Mouse (Mus musculus) thymus, postnatal 14 days (tissue): ENCODE measurements around the gene Fhit.
"Not testable (repeated sequence)": the region's sequence is repeated elsewhere in the genome, so short reads cannot be mapped to it uniquely, and the experiment has no call there.

Experiments used
- DNase-seq: peaks from one replicate; pipeline ENCODE4 v3.0.0; 2021

Fhit gene

DNA sequence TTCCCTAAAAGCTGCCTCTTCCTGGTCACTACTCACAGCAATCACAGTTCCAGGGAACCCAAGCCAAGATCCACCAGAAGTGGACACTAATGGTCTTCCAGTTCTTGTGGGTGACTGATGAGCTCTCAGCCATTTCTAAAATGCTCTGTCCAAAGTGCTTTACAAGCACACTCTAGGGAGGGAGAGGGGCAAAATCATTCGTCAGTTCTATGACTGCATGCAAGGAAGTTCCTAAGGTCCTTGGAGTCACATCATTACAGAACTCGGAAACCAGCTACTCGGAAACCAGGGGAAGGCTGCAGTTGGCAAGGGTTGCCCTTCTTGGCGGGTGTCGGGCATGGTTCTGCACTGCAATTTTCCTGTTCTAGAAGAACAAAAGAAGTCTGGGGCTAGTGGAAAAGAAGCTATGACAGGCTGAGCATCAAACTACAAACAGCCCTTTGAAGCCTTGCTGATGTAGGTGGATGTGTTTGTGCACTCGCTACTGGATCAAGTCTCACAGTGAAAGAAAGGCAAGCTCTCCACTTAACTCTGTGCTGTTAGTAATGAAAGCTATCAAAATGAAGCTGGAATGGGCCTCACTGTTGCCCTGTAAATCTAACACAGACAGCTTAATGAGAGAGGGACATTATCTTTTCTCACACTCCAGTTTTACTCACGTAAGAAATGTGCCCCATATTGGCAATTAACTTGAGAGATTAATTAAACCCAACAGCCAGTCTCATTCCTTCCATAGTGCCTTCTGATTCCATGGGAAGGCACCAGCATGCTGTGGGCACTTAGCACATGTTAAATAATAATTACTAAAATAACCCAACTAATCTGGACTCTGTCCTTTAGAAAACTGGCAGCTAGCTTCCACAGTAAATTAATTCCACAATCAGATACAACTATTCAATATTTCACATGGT is 243.7 kb downstream of the Fhit start:
- no peak for DNase-seq

GRCm38 (mm10) chr14:10908011-10908410 is 253.8 kb downstream of the Fhit start:
- DNase-seq: no peak

GRCm38 (mm10) chr14:10882759-10883158 is 279.1 kb downstream of the Fhit start:
- no peak for DNase-seq

DNA sequence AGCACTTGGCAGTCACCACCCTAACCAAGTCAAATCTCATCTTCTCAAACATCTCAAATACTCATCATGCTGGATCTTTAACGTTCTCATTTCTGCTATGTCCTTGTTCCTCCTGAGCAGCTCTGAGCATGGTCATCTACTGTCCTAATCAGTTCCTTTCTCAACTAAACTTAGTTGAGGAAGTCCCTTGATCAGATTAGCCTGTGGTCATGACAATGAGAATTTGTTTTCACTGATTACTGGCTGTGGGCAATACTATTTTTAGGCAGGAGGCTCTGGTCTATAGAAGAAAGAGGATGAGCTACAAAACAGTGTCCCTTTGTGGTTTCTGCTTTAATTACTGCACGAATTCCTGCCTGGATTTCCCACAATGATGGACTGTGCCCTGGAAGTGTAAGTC is 281.1 kb downstream of the Fhit start:
- no peak for DNase-seq

DNA sequence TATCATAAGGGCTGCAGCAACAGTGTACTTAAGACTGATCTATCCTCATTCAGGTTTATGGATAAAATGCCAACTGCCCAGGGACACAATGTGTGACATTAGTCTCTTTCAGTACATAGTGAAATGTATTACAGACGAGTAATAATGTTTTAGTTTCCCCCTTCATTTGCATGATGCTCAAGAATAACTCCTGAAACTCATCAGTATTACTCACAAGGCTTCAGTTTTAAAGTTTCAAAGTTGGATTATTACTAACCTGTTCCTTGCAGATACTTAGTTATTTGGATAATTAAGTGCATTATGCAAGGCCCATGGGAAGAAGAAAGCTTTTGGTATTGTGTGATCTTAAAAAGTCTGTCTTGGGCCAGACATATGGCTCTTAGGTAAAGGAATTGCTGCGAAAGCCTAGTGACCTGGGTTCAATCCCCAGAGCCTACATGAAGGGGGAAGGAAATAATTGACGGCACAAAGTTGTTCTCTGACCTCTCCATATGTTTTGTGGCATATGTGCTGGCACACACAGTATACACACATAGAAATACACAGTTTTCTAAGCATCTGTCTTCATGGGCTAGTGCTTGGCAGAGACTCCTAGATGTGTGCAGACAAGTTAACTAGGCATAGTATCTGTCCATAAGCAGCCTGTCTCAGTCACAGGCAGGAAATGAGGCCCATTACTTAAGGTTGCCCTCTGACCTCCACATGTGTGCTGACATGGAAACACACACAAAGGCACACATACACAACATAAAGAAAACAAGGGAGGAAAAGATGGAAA is 287.1 kb downstream of the Fhit start:
- DNase-seq: no peak

DNA sequence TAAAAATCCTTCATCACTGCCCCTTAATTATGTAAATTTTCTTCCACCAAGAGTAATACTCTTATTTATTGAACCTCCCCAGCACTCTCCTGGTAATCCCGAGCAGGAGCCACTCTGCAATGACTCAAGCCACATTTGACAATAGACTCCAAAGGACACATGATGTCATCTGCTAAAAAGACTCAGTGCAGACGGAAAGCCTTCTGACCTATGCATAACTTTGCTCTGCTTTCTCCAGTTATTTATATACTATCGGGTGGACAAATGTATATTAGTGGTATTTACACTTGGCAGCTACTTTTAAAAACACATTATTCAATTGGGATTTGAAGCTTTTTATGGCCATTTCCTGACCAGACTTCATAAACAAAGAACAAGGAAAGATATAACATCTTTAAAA is 304.2 kb downstream of the Fhit start:
- no peak for DNase-seq

DNA sequence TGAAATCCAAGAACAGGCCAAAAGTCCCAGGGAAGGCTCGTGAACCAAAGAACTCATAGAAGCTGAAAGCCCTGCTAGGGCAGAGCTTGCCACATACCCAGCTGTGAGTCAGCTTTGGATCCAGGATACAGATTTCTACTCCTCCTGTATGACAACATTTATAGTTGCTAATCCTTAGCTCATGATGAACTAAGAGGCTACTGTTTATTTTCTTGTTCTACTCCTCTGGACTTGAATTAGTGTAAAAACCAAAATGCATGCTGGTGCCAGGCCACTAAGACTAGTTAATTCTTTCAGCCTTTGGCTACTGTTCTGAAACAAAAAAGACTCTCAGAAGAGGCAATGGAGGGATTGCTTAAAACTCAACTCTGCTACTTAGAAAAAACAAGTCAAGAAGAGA is 309.9 kb downstream of the Fhit start:
- no peak for DNase-seq

- no peak for DNase-seq
These were observed 325.8 kb downstream of the Fhit start for GRCm38 (mm10) chr14:10836001-10836400.

GRCm38 (mm10) chr14:10824819-10825218 is 337.0 kb downstream of the Fhit start:
- DNase-seq: no peak

GRCm38 (mm10) chr14:10813551-10813950 is 348.3 kb downstream of the Fhit start:
- DNase-seq: no peak

GRCm38 (mm10) chr14:10798489-10799180 is 363.2 kb downstream of the Fhit start:
- DNase-seq: no peak

- DNase-seq: no peak
These were observed 364.2 kb downstream of the Fhit start for GRCm38 (mm10) chr14:10797595-10797994.

DNA sequence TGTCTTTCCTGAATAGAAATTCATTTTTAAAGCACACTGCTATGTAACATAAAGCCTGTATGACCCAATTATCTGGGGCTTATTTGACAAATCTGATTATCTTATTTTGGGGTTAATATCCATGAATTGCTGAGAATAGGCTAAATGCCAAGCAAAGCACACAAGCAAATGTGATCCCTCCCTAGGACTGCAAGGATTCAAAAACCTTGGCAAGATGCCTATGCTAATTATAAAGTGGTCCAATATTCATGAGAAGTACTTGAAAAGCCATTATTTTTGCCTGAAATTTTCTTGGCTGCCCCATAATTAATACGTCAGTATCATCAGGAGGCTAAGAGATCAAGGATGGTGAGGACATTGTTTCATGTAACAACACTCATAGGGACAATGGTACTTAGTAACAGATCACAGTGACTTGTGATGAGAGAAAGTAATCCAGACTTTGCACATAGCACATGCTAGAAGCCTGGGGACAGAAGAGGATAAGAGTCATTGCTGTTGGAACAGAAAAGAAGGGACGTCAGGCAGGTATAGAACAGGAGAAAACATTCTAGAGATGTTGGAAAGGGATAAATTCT is 366.2 kb downstream of the Fhit start:
- DNase-seq: no peak

- no peak for DNase-seq
These were observed 377.9 kb downstream of the Fhit start for GRCm38 (mm10) chr14:10783929-10784328.

GRCm38 (mm10) chr14:10778721-10779120 is 383.1 kb downstream of the Fhit start:
- no peak for DNase-seq

DNA sequence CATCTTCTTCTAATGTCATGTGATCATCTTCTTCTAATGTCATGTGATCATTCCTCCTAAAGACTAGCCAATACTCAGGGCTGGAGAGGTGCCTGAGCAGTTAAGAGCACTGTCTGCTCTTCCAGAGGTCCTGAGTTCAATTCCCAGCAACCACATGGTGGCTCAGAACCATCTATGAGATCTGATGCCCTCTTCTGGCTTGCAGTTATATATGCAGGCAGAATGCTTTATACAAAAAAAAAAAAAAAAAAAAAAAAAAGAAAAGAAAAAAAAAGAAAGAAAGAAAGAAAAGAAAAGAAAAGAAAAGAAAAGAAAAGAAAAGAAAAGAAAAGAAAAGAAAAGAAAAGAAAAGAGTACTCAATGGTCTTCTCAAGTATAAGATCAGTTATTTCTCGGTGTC is 407.0 kb downstream of the Fhit start:
- DNase-seq: not testable (repeated sequence)

DNA sequence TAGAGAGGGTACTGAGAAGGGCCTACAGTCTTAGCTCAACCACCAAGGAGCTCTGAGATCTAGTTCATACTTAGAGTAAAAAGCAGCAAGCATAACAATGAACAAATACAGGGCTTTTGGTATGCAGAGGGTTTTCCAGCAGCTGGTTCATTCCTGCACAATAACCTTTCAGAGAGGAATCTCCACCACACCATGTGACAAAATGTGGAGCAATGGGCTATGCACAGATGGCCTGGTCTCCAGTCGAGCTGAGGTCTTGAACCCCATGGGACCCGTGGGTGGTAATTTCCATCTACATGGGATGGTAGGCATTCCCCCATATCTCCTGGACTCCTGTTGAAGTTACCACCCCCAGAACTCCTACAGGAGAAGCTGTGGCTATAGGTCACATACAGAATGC is 423.8 kb downstream of the Fhit start:
- no peak for DNase-seq

DNA sequence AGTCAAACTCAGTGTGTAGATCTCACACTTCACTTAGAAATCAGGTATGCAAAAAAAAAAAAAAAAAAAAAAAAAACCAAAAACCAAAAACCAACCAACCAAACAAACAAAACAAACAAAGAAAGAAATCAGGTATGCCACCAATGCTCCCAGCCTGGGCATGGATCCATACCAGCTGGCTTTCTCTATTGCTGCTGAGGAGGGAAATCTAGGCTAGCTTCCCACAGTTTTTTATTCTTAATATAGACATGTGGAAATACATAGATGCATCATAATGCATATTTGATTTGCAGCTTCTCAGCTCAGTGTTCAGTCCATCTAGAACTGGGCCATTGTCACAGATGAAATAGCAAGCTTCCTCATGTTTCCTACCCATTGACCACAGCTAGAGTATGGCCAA is 439.3 kb downstream of the Fhit start:
- DNase-seq: no peak

GRCm38 (mm10) chr14:10712916-10713315 is 448.9 kb downstream of the Fhit start:
- DNase-seq: no peak

DNA sequence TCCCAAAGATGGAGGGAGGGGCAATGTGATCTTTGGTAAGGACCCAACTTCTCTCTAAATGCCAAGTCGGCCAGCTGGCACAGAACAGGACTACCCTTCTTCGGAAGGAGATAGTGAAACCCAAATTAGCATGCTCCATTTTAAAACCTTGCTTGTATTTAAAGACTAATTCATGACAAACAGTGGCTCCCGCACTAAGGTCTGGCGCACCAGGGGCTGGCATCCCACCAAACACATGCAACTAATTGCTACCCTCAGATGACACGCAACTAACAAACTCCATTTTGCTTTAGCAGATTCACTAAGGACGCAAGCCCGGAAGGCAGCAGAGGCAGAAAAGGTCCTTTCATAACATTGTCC is 449.3 kb downstream of the Fhit start:
- DNase-seq: no peak

GRCm38 (mm10) chr14:10711841-10712521 is 449.9 kb downstream of the Fhit start:
- no peak for DNase-seq

DNA sequence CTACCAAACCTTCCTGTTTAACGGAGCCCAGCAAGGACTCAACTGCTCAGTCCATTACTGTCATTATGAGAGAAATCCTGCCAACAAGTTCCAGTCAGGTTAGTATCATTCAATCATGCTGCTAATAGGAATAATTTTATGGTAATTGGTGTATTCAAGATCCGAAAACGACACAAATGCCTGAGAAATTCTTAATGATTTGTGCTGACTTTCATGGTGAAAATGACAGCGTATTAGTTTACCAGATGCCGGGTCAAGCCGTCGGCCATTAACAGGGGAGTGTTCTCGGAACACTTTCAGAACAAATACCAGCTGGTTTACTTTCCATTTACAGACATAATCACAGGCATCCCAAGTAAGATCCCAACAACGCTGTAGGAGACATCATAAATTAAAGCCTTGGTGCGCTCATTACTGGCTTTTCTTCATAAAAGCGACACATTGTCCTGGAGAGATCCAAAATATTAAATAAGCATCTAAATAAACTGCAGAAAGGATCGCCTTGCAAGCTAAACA is 451.0 kb downstream of the Fhit start:
- DNase-seq: no peak
